Mouse (Mus musculus) ES-E14 (cell line): Measurements from ENCODE around the gene Srek1ip1.

Experiments
- CHD2 ChIP-seq: IDR thresholded peaks from 2 replicates; pipeline ENCODE4 v1.6.1; 2014; ENCODE audit warnings: mild to moderate bottlenecking, low read depth, low read length, inconsistent platforms
- MAFK ChIP-seq: IDR thresholded peaks from 2 replicates; pipeline ENCODE4 v1.6.1; 2014; ENCODE audit warnings: mild to moderate bottlenecking, low read depth, low read length, inconsistent platforms; ENCODE audit not compliant: insufficient read depth
- ZC3H11A ChIP-seq: IDR thresholded peaks from 2 replicates; pipeline ENCODE4 v1.6.1; 2012; ENCODE audit warnings: low read depth, mild to moderate bottlenecking, inconsistent platforms, low read length, borderline replicate concordance
- ZNF384 ChIP-seq: IDR thresholded peaks from 2 replicates; pipeline ENCODE4 v1.6.1; 2012; ENCODE audit warnings: low read depth, low read length, inconsistent platforms

DNA sequence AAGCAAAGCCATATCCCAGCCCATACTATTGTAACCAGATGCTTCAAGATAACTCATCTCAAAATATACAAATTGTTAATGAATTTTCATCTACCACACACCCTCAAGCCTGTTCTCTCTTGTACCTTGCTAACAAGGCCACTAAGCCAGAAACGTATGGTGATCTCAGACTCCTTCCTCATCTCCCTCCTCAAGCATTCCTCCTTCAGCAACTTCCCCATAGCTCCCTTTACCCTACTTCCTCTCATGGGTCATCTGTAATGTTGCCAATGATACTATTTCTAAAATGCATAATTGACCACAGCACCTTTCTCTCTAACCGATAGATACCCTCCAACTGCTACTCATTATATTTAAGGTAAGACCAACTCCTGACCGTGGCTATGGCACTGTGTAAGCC is 2.1 kb downstream of the Srek1ip1 start:
- no peak for TF ChIP-seq ZC3H11A
- TF ChIP-seq MAFK, result no peak
- no peak for TF ChIP-seq ZNF384
- no peak for TF ChIP-seq CHD2
